Mouse (Mus musculus) MEL (cell line): ENCODE measurements at regions not wholly inside any gene's neighbourhood (a gene's known extent, or its start where the extent isn't known, plus 50 kb on each side); places are given as distances from the start of the nearest gene placed in this dataset.

Source experiments
- DNase-seq: peaks from one replicate; pipeline ENCODE4 v3.0.0; 2011; ENCODE audit warnings: low read depth, low spot score
- H3K27ac ChIP-seq: 2 replicates; pipeline ENCODE4 v1.5.1; 2012; ENCODE audit warnings: low read depth, mild to moderate bottlenecking, control low read depth, low read length, moderate library complexity; ENCODE audit not compliant: control insufficient read depth
- H3K27me3 ChIP-seq, 2 experiments: fragments of 150-350 bp in 1 of 2; sonication (generic) in 1 of 2; 2 replicates each; pipeline ENCODE4 v1.6.1; 2012; ENCODE audit warnings: low read length in 2 of 2, mild to moderate bottlenecking in 2 of 2, improper control_type of control experiment in 1 of 2, moderate library complexity in 1 of 2; ENCODE audit not compliant: insufficient read depth in 2 of 2, control insufficient read depth in 1 of 2
- H3K36me3 ChIP-seq, 2 experiments: 2 replicates each; pipeline ENCODE4 v1.6.1; 2012 to 2014; ENCODE audit warnings: low read length in 2 of 2, improper control_type of control experiment in 1 of 2, inconsistent platforms in 1 of 2, mild to moderate bottlenecking in 1 of 2; ENCODE audit not compliant: insufficient read depth in 2 of 2, control insufficient read depth in 1 of 2
- H3K4me1 ChIP-seq, 2 experiments: fragments of 150-350 bp in 1 of 2; sonication (generic) in 1 of 2; 2 replicates each; pipeline ENCODE4 v1.6.1; 2012; ENCODE audit warnings: low read length in 2 of 2, improper control_type of control experiment in 1 of 2, mild to moderate bottlenecking in 1 of 2; ENCODE audit not compliant: insufficient read depth in 2 of 2, control insufficient read depth in 1 of 2
- H3K4me3 ChIP-seq, 2 experiments: fragments of 150-350 bp in 1 of 2; sonication (generic) in 1 of 2; 2 replicates each; pipeline ENCODE4 v1.5.1; 2012; ENCODE audit warnings: low read depth in 2 of 2, low read length in 2 of 2, mild to moderate bottlenecking in 2 of 2, moderate library complexity in 2 of 2, control low read depth in 1 of 2, improper control_type of control experiment in 1 of 2; ENCODE audit not compliant: control insufficient read depth in 1 of 2, insufficient read depth in 1 of 2
- H3K79me2 ChIP-seq: 2 replicates; pipeline ENCODE4 v1.6.1; 2012; ENCODE audit warnings: mild to moderate bottlenecking, low read length, moderate library complexity; ENCODE audit not compliant: control insufficient read depth, poor library complexity, insufficient read depth
- H3K9ac ChIP-seq: 2 replicates; pipeline ENCODE4 v1.6.1; 2012; ENCODE audit warnings: low read depth, mild to moderate bottlenecking, control low read depth, low read length, moderate library complexity; ENCODE audit not compliant: control insufficient read depth, poor library complexity, severe bottlenecking
- H3K9me3 ChIP-seq: fragments of 150-350 bp; sonication (generic); replicated peaks from 2 replicates; pipeline ENCODE4 v1.6.1; 2012; ENCODE audit warnings: mild to moderate bottlenecking, low read length, improper control_type of control experiment, moderate library complexity; ENCODE audit not compliant: insufficient read depth
- BHLHE40 ChIP-seq: IDR thresholded peaks from 2 replicates; pipeline ENCODE4 v1.6.1; 2012; ENCODE audit warnings: low read depth, mild to moderate bottlenecking, inconsistent platforms, low read length, improper control_type of control experiment, borderline replicate concordance
- CHD1 ChIP-seq: IDR thresholded peaks from 2 replicates; pipeline ENCODE4 v1.6.1; 2012; ENCODE audit warnings: low read depth, mild to moderate bottlenecking, inconsistent platforms, low read length, improper control_type of control experiment
- CHD2 ChIP-seq: IDR thresholded peaks from 2 replicates; pipeline ENCODE4 v1.6.1; 2011; ENCODE audit warnings: low read length, improper control_type of control experiment
- CTCF ChIP-seq, 3 experiments: IDR thresholded peaks in 2 of 3; conservative IDR thresholded peaks in 1 of 3; 2 replicates each; pipeline ENCODE4 v1.5.1; 2011 to 2012; ENCODE audit warnings: low read length in 3 of 3, low read depth in 2 of 3, mild to moderate bottlenecking in 2 of 3, improper control_type of control experiment in 1 of 3, inconsistent platforms in 1 of 3, mixed read lengths in 1 of 3, moderate library complexity in 1 of 3; ENCODE audit not compliant: control insufficient read depth in 1 of 3, insufficient read depth in 1 of 3, poor library complexity in 1 of 3, severe bottlenecking in 1 of 3
- ELF1 ChIP-seq: IDR thresholded peaks from 2 replicates; pipeline ENCODE4 v1.6.1; 2014; ENCODE audit warnings: low read depth, mild to moderate bottlenecking, inconsistent platforms, low read length, improper control_type of control experiment, moderate library complexity
- EP300 ChIP-seq, 2 experiments: IDR thresholded peaks; 2 replicates each; pipeline ENCODE4 v1.6.1; 2011; ENCODE audit warnings: improper control_type of control experiment in 2 of 2, low read length in 2 of 2, low read depth in 1 of 2, mild to moderate bottlenecking in 1 of 2
- GATA1 ChIP-seq: IDR thresholded peaks from 2 replicates; pipeline ENCODE4 v1.6.1; 2011; ENCODE audit warnings: low read depth, low read length, improper control_type of control experiment
- JUND ChIP-seq: IDR thresholded peaks from 2 replicates; pipeline ENCODE4 v1.6.1; 2011; ENCODE audit warnings: low read depth, mild to moderate bottlenecking, improper control_type of control experiment, low read length
- MAFK ChIP-seq: IDR thresholded peaks from 2 replicates; pipeline ENCODE4 v1.6.1; 2011; ENCODE audit warnings: low read depth, mild to moderate bottlenecking, low read length, improper control_type of control experiment, borderline replicate concordance
- MAX ChIP-seq: IDR thresholded peaks from 2 replicates; pipeline ENCODE4 v1.6.1; 2011; ENCODE audit warnings: low read length, improper control_type of control experiment
- MAZ ChIP-seq: IDR thresholded peaks from 2 replicates; pipeline ENCODE4 v1.6.1; 2012; ENCODE audit warnings: low read depth, mild to moderate bottlenecking, inconsistent platforms, low read length, improper control_type of control experiment
- MEF2A ChIP-seq: IDR thresholded peaks from 2 replicates; pipeline ENCODE4 v1.6.1; 2014; ENCODE audit warnings: low read depth, mild to moderate bottlenecking, inconsistent platforms, low read length, improper control_type of control experiment; ENCODE audit not compliant: poor library complexity, insufficient replicate concordance, severe bottlenecking; ENCODE audit errors: extremely low read depth
- MXI1 ChIP-seq: IDR thresholded peaks from 2 replicates; pipeline ENCODE4 v1.6.1; 2011; ENCODE audit warnings: mild to moderate bottlenecking, low read depth, low read length, improper control_type of control experiment
- MYB ChIP-seq: IDR thresholded peaks from 2 replicates; pipeline ENCODE4 v1.6.1; 2011; ENCODE audit warnings: mild to moderate bottlenecking, low read depth, low read length, improper control_type of control experiment
- NELFE ChIP-seq: IDR thresholded peaks from 2 replicates; pipeline ENCODE4 v1.6.1; 2011; ENCODE audit warnings: low read depth, low read length, improper control_type of control experiment
- NRF1 ChIP-seq: IDR thresholded peaks from 2 replicates; pipeline ENCODE4 v1.6.1; 2014; ENCODE audit warnings: low read depth, mild to moderate bottlenecking, inconsistent platforms, low read length, improper control_type of control experiment, moderate library complexity; ENCODE audit not compliant: poor library complexity, insufficient read depth, severe bottlenecking
- POLR2AphosphoS2 ChIP-seq: IDR thresholded peaks from 2 replicates; pipeline ENCODE4 v1.6.1; 2011; ENCODE audit warnings: low read length, improper control_type of control experiment
- POLR2AphosphoS5 ChIP-seq: IDR thresholded peaks from 2 replicates; pipeline ENCODE4 v1.6.1; 2012; ENCODE audit warnings: low read depth, borderline replicate concordance, mild to moderate bottlenecking, inconsistent platforms, low read length, moderate library complexity, mixed read lengths
- RCOR1 ChIP-seq: IDR thresholded peaks from 2 replicates; pipeline ENCODE4 v1.6.1; 2012; ENCODE audit warnings: low read depth, mild to moderate bottlenecking, inconsistent platforms, low read length, improper control_type of control experiment
- SIN3A ChIP-seq: IDR thresholded peaks from 2 replicates; pipeline ENCODE4 v1.6.1; 2012; ENCODE audit warnings: low read length, improper control_type of control experiment, inconsistent platforms
- SMC3 ChIP-seq: IDR thresholded peaks from 2 replicates; pipeline ENCODE4 v1.6.1; 2011; ENCODE audit warnings: low read depth, low read length, improper control_type of control experiment
- TCF12 ChIP-seq: IDR thresholded peaks from 2 replicates; pipeline ENCODE4 v1.6.1; 2014; ENCODE audit warnings: low read depth, mild to moderate bottlenecking, inconsistent platforms, low read length, improper control_type of control experiment, moderate library complexity
- UBTF ChIP-seq: IDR thresholded peaks from 2 replicates; pipeline ENCODE4 v1.6.1; 2012; ENCODE audit warnings: low read depth, mild to moderate bottlenecking, inconsistent platforms, low read length, improper control_type of control experiment, moderate library complexity, borderline replicate concordance; ENCODE audit not compliant: insufficient read depth
- USF1 ChIP-seq: IDR thresholded peaks from 2 replicates; pipeline ENCODE4 v1.6.1; 2014; ENCODE audit warnings: low read depth, mild to moderate bottlenecking, inconsistent platforms, low read length, improper control_type of control experiment, moderate library complexity
- USF2 ChIP-seq, 2 experiments: IDR thresholded peaks; 2 replicates each; pipeline ENCODE4 v1.6.1; 2011 to 2012; ENCODE audit warnings: improper control_type of control experiment in 2 of 2, low read length in 2 of 2, borderline replicate concordance in 1 of 2, inconsistent platforms in 1 of 2, low read depth in 1 of 2, mild to moderate bottlenecking in 1 of 2; ENCODE audit not compliant: insufficient read depth in 1 of 2
- ZKSCAN1 ChIP-seq: IDR thresholded peaks from 2 replicates; pipeline ENCODE4 v1.6.1; 2012; ENCODE audit warnings: low read depth, mild to moderate bottlenecking, inconsistent platforms, low read length, improper control_type of control experiment, moderate library complexity
- ZMIZ1 ChIP-seq: IDR thresholded peaks from 2 replicates; pipeline ENCODE4 v1.6.1; 2012; ENCODE audit warnings: low read depth, mild to moderate bottlenecking, inconsistent platforms, low read length, improper control_type of control experiment, moderate library complexity
- ZNF384 ChIP-seq: IDR thresholded peaks from 2 replicates; pipeline ENCODE4 v1.6.1; 2012; ENCODE audit warnings: low read depth, mild to moderate bottlenecking, inconsistent platforms, low read length, improper control_type of control experiment

GRCm38 (mm10) chr3:118435248-118435647 is 126.7 kb upstream of the Dpyd start:
- H3K27me3 ChIP-seq, result no peaks in the 10 kb centered on the region
- TF ChIP-seq MXI1 (no peak), MAZ (no peak), NELFE (no peak), CTCF (IDR thresholded peaks at IDR 0.05 in 2 of 3, conservative IDR thresholded peaks at IDR 0.05 in 1 of 3; ENCODE audit: control insufficient read depth in 1 of 3, insufficient read depth in 1 of 3, low read depth in 2 of 3, low read length in 3 of 3, poor library complexity in 1 of 3, severe bottlenecking in 1 of 3) (no peak), MAFK (no peak), GATA1 (no peak), SIN3A (no peak), CHD2 (no peak), MYB (no peak), ELF1 (no peak), JUND (no peak), NRF1 (no peak), BHLHE40 (no peak), POLR2AphosphoS5 (no peak), SMC3 (no peak), ZKSCAN1 (no peak)
- no peak for DNase-seq

GRCm38 (mm10) chr3:118443742-118444332 is 118.1 kb upstream of the Dpyd start:
- Histone ChIP-seq H3K27ac (no peak overlapping the region), H3K9ac (no peak overlapping the region), H3K79me2 (no peaks in the 10 kb centered on the region), H3K4me1 (no peaks in the 10 kb centered on the region), H3K4me3 (no peak overlapping the region), H3K36me3 (no peaks in the 10 kb centered on the region), H3K27me3 (no peaks in the 10 kb centered on the region; a peak in 1 of 4 replicates), H3K9me3 (no peaks in the 10 kb centered on the region)
- no peak for DNase-seq
- TF ChIP-seq UBTF (no peak), RCOR1 (no peak), MAZ (no peak), CHD1 (no peak), USF1 (no peak), MAFK (no peak), NELFE (no peak), TCF12 (no peak), MEF2A (no peak), POLR2AphosphoS2 (no peak), USF2 (IDR thresholded peaks at IDR 0.05; ENCODE audit: borderline replicate concordance in 1 of 2, insufficient read depth in 1 of 2, low read depth in 1 of 2, low read length in 2 of 2) (no peak), MAX (no peak), ZMIZ1 (no peak), EP300 (IDR thresholded peaks at IDR 0.05; ENCODE audit: low read depth in 1 of 2, low read length in 2 of 2) (no peak), ZNF384 (no peak), GATA1 (no peak), CTCF (IDR thresholded peaks at IDR 0.05 in 2 of 3, conservative IDR thresholded peaks at IDR 0.05 in 1 of 3; ENCODE audit: control insufficient read depth in 1 of 3, insufficient read depth in 1 of 3, low read depth in 2 of 3, low read length in 3 of 3, poor library complexity in 1 of 3, severe bottlenecking in 1 of 3) (no peak)

More at GRCm38 (mm10) chr3:118435248-118435647, 126.7 kb upstream of the Dpyd start:
- Histone ChIP-seq H3K4me3 (no peak overlapping the region), H3K27ac (no peak overlapping the region), H3K4me1 (no peaks in the 10 kb centered on the region), H3K79me2 (no peaks in the 10 kb centered on the region), H3K36me3 (no peaks in the 10 kb centered on the region), H3K9ac (no peak overlapping the region), H3K9me3 (no peaks in the 10 kb centered on the region)
